Mouse (Mus musculus) thymus, postnatal 14 days (tissue): ENCODE results near the gene Unc93a2.
"Not testable (repeated sequence)": the region's sequence is repeated elsewhere in the genome, so short reads cannot be mapped to it uniquely, and the experiment has no call there.

Experiments used
- DNase-seq: peaks from one replicate; pipeline ENCODE4 v3.0.0; 2021

Unc93a2 gene

GRCm38 (mm10) chr17:7385364-7385763, at the start of gene Unc93a2:
Gene Unc93a2 (minus strand): TSS chr17:7385464.
- not testable (repeated sequence) for DNase-seq

- DNase-seq: not testable (repeated sequence)
These were observed 48.9 kb upstream of the Unc93a2 start for GRCm38 (mm10) chr17:7434121-7434520.

GRCm38 (mm10) chr17:7430210-7430631, 45.0 kb upstream of the Unc93a2 start:
- DNase-seq: not testable (repeated sequence)

GRCm38 (mm10) chr17:7420191-7420973, 35.1 kb upstream of the Unc93a2 start:
- DNase-seq: not testable (repeated sequence)

- DNase-seq: peak; percentile 12
These were observed 29.5 kb upstream of the Unc93a2 start for GRCm38 (mm10) chr17:7414601-7415310.

GRCm38 (mm10) chr17:7413336-7413735, 28.1 kb upstream of the Unc93a2 start:
- DNase-seq: not testable (repeated sequence)

GRCm38 (mm10) chr17:7399770-7400169, 14.5 kb upstream of the Unc93a2 start:
- not testable (repeated sequence) for DNase-seq

GRCm38 (mm10) chr17:7398198-7398847, 13.1 kb upstream of the Unc93a2 start:
- DNase-seq: not testable (repeated sequence)

- DNase-seq: not testable (repeated sequence)
These were observed 11.8 kb upstream of the Unc93a2 start for GRCm38 (mm10) chr17:7397079-7397478.

GRCm38 (mm10) chr17:7396288-7396687, 11.0 kb upstream of the Unc93a2 start:
- DNase-seq: not testable (repeated sequence)

GRCm38 (mm10) chr17:7395671-7396070, 10.4 kb upstream of the Unc93a2 start:
- DNase-seq: not testable (repeated sequence)

- DNase-seq: not testable (repeated sequence)
These were observed 9.9 kb upstream of the Unc93a2 start for GRCm38 (mm10) chr17:7395116-7395515.

GRCm38 (mm10) chr17:7389898-7390297, 4.6 kb upstream of the Unc93a2 start:
- not testable (repeated sequence) for DNase-seq

GRCm38 (mm10) chr17:7388958-7389356, 3.7 kb upstream of the Unc93a2 start:
- not testable (repeated sequence) for DNase-seq

GRCm38 (mm10) chr17:7388341-7388957, 3.2 kb upstream of the Unc93a2 start:
- DNase-seq: not testable (repeated sequence)

GRCm38 (mm10) chr17:7386016-7386415, 752 bp upstream of the Unc93a2 start:
- DNase-seq: not testable (repeated sequence)

- not testable (repeated sequence) for DNase-seq
These were observed 1.8 kb downstream of the Unc93a2 start for GRCm38 (mm10) chr17:7383167-7384143.

- DNase-seq: not testable (repeated sequence)
These were observed 2.6 kb downstream of the Unc93a2 start for GRCm38 (mm10) chr17:7382711-7383110.

GRCm38 (mm10) chr17:7377907-7378306, 7.4 kb downstream of the Unc93a2 start:
- not testable (repeated sequence) for DNase-seq

GRCm38 (mm10) chr17:7376951-7377700, 8.1 kb downstream of the Unc93a2 start:
- not testable (repeated sequence) for DNase-seq

GRCm38 (mm10) chr17:7371879-7372278, 13.4 kb downstream of the Unc93a2 start, which contains the start of gene Gm49630:
Gene Gm49630 (minus strand): TSS chr17:7371979.
- DNase-seq: not testable (repeated sequence)
